In the genomic region with DNA sequence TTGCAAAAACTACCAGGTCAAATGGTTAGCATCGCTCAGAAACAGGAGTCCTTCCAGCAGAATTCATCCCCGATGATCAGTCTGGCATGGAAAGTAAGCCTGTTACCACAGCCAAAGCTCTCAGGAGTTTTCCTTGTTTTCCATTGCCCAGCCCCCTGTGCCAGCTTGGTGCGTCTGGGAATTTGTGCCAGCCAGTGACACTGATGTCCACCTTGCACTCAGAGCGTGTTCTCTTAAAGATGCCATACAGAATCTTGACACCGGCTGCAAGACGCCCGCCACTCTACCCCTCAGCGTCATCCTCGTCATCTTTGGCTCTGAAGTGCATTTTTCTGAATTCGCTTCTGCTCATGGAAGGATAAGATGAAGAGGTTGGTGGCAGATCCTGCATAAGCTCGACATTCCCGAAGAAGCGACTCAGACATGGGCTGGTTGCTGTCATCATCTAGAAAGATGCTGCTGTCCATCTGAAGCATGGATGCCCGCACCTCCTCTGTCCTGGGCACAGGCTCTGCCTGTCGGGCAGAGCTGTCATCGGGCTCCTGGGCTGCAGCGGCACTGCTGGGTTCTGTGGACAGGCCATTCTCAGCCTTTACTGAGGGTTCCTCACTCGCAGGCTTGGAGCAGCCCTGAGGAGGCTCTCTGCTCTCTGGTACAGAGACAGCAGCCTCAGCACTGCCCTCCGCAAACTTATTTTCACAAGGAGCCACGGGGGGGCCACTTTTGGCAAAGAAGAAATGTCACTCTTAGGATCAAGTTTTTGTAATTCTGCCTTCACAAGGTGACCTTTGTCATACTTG, we compare ENCODE assay signal across 8 mouse cellular contexts. TPM values are rescaled to one million over a fixed set of nuclear protein-coding genes. Genes with fewer than 3 reads are reported as not detected.
DNase-seq lines count a peak whose midpoint lies in the region; ATAC-seq and TF ChIP-seq lines count a peak whose summit lies in the region.

No protein-coding gene starts in this region.

- no peak for DNase-seq in left cerebral cortex, adult 2 months (ENCODE audit: extremely low spot score in 1 of 2, low spot score in 2 of 2)
- no peak for DNase-seq in left cerebral cortex, adult 9 months (ENCODE audit: low spot score in 2 of 2)
- peak; percentile 68 to 71 for DNase-seq in cerebellum, postnatal 25 days
- peak; percentile 22 to 33 for DNase-seq in heart, postnatal 10 days
- DNase-seq in liver, postnatal 0 days: no peak
- no peak for DNase-seq in urinary bladder, postnatal 14 days (ENCODE audit: low spot score)
- no peak for DNase-seq in layer of hippocampus, postnatal 10 days (ENCODE audit: low spot score in 2 of 2)
- no peak for DNase-seq in layer of hippocampus, postnatal 14 days (ENCODE audit: low spot score in 2 of 2)

- TF ChIP-seq CTCF in left cerebral cortex, adult 2 months (IDR thresholded peaks at IDR 0.05): no peak
- TF ChIP-seq CTCF in liver, postnatal 0 days (IDR thresholded peaks at IDR 0.05; ENCODE audit: low read depth): no peak

- peaks cover 16% of the 10 kb centered on the region; the same call in 1 of the 2 replicates for H3K4me1 ChIP-seq in liver, postnatal 0 days (ENCODE audit: insufficient read depth)

- H3K9me3 ChIP-seq in liver, postnatal 0 days (ENCODE audit: low read length): no peaks in the 10 kb centered on the region

- no peaks in the 10 kb centered on the region for H3K36me3 ChIP-seq in liver, postnatal 0 days (replicated peaks; ENCODE audit: insufficient read depth, low read length)

- no peak for ATAC-seq in liver, postnatal 0 days

- H3K27ac ChIP-seq in left cerebral cortex, adult 2 months: no peak overlapping the region
- H3K27ac ChIP-seq in liver, postnatal 0 days (ENCODE audit: low read depth): no peak overlapping the region

- H3K4me2 ChIP-seq in liver, postnatal 0 days (ENCODE audit: low read depth, low read length): peak overlapping the region; percentile 72; the same call in 1 of the 2 replicates

- intact Hi-C loops in left cerebral cortex, adult 2 months (cut with DNase I): no loop called here
- intact Hi-C loops in heart, postnatal 10 days (cut with DNase I): no loop called here

- H3K9ac ChIP-seq in liver, postnatal 0 days (replicated peaks): no peak overlapping the region

- H3K4me3 ChIP-seq in left cerebral cortex, adult 2 months: peak overlapping the region; percentile 35
- H3K4me3 ChIP-seq in liver, postnatal 0 days (ENCODE audit: low read depth, low read length): no peak overlapping the region

- H3K27me3 ChIP-seq in liver, postnatal 0 days (ENCODE audit: insufficient read depth, low read length): no peaks in the 10 kb centered on the region

- no peak for TF ChIP-seq EP300 in liver, postnatal 0 days (IDR thresholded peaks at IDR 0.05; ENCODE audit: low read depth)

- 64% methylated on average over 20 of the region's 20 CpGs for WGBS in liver, postnatal 0 days (ENCODE audit: insufficient replicate concordance)

RNA-seq across cellular contexts. Expression of a gene that starts 4.1 kb away (rescaled TPM):
- not detected for total RNA-seq in left cerebral cortex, adult 2 months (2021)
- not detected for total RNA-seq in heart, postnatal 10 days (2021)
- polyA plus RNA-seq in liver, postnatal 0 days (2015; fragmentation: Nextera tagmentation; extraction: Ambion mirVana): not detected in 2 replicates
- not detected for total RNA-seq in layer of hippocampus, postnatal 10 days (2021)
- total RNA-seq in layer of hippocampus, postnatal 14 days (2021): not detected

RNA-seq across cellular contexts. Expression of a gene that starts 6.9 kb away (rescaled TPM):
- total RNA-seq in left cerebral cortex, adult 2 months (2021): 10 to 100 TPM; 50.9 to 52.2 TPM
- total RNA-seq in heart, postnatal 10 days (2021): 10 to 100 TPM; 42.6 to 46.9 TPM
- 24.3 and 26.2 TPM in 2 replicates for polyA plus RNA-seq in liver, postnatal 0 days (2015; fragmentation: Nextera tagmentation; extraction: Ambion mirVana)
- 10 to 100 TPM; 45.9 to 51.1 TPM for total RNA-seq in layer of hippocampus, postnatal 10 days (2021)
- total RNA-seq in layer of hippocampus, postnatal 14 days (2021): 10 to 100 TPM; 48.2 to 50.3 TPM

Comparison
In these comparisons a context has a peak if more than half of its experiments do, and no peak if none do; other contexts are left out.
1. DNase-seq: peak in cerebellum, postnatal 25 days (2 of 2) and heart, postnatal 10 days (2 of 2); none in left cerebral cortex, adult 2 months (0 of 2), left cerebral cortex, adult 9 months (0 of 2), liver, postnatal 0 days (single experiment), urinary bladder, postnatal 14 days (single experiment), layer of hippocampus, postnatal 10 days (0 of 2) and layer of hippocampus, postnatal 14 days (0 of 2).